In the genomic region with DNA sequence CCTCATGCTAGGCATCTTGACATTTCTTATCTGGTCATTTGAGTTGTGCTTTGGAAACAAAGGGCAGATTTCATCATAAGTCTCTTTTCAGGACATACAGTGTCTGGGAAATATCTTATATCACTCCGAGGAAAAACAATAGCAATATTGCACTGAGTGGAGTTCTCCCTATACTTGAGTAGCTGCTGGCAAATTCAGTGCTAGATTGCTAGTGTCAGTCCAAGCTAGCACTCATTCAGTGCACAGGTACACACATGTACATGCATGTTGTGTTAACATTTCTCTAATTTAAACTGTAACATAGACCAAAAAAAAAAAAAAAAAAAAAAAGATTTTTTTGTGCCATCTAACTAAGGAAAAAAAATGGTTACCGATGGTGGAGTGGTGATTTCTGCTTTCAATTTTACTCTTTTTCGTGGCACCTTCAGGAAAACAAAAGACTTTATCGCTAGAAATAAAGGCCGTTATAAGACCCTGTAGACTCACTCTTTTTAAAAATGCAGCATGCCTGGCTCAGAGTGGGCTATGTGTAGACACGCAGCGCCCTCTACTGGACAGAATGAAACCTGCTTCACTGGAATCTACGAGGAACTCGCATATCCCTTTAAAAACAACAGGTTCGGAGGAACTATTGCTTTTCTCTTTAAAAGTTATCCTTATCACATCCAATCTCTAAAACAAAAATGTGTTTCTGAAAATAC, we compare ENCODE assay signal across 8 mouse cellular contexts.
DNase-seq lines count a peak whose midpoint lies in the region; ATAC-seq and TF ChIP-seq lines count a peak whose summit lies in the region.

No protein-coding gene starts in this region.

- intact Hi-C loops in left cerebral cortex, postnatal 25 days (cut with DNase I): loop anchor here (2.0 to 5.0 kb wide), 3 partner anchors 75 to 1289 kb away; no protein-coding TSS in a partner anchor

- no peaks in the 10 kb centered on the region for H3K36me3 ChIP-seq in intestine, embryonic 16.5 days (ENCODE audit: control insufficient read depth, insufficient read depth, low read length)
- no peaks in the 10 kb centered on the region for H3K36me3 ChIP-seq in small intestine, adult 2 months (ENCODE audit: control insufficient read depth, insufficient read depth, low read length)

- 19% methylated on average over 10 of the region's 10 CpGs for WGBS in intestine, embryonic 16.5 days
- WGBS in small intestine, adult 2 months: 16% methylated on average over 10 of the region's 10 CpGs

- no peaks in the 10 kb centered on the region for H3K27me3 ChIP-seq in intestine, embryonic 16.5 days (replicated peaks; ENCODE audit: control insufficient read depth, insufficient read depth, low read length)
- H3K27me3 ChIP-seq in small intestine, adult 2 months (ENCODE audit: control insufficient read depth, insufficient read depth, low read length): no peaks in the 10 kb centered on the region; the same call in 1 of the 2 replicates

- peak; percentile 89 for ATAC-seq in intestine, embryonic 16.5 days

- H3K9me3 ChIP-seq in intestine, embryonic 16.5 days (ENCODE audit: control insufficient read depth, low read length): no peaks in the 10 kb centered on the region

- peak overlapping the region; percentile 47 for H3K9ac ChIP-seq in intestine, embryonic 16.5 days (ENCODE audit: low read depth, low read length)

- no peak for TF ChIP-seq POLR2A in small intestine, adult 2 months (IDR thresholded peaks at IDR 0.05; ENCODE audit: low read depth, low read length)

- H3K4me2 ChIP-seq in intestine, embryonic 16.5 days (ENCODE audit: low read depth, low read length): peak overlapping the region; percentile 56

- DNase-seq in adrenal gland, adult 8-10 months: peak; percentile 62
- DNase-seq in embryo, embryonic 11 days: peak; percentile 91
- DNase-seq in gastrocnemius, postnatal 4 days (ENCODE audit: low spot score in 2 of 2): peak; percentile 72 to 80
- peak; percentile 88 to 92 for DNase-seq in left cerebral cortex, postnatal 25 days (ENCODE audit: low spot score in 2 of 2)
- peak; percentile 91 for DNase-seq in mesoderm, embryonic 11.5 days (ENCODE audit: low read depth, low spot score)
- no peak for DNase-seq in Muller cell, postnatal 12 days (ENCODE audit: inconsistent ontology term)

- H3K4me3 ChIP-seq in intestine, embryonic 16.5 days (ENCODE audit: low read length): peak overlapping the region; percentile 46
- peak overlapping the region; percentile 40 for H3K4me3 ChIP-seq in small intestine, adult 2 months (ENCODE audit: low read depth, low read length)

- H3K4me1 ChIP-seq in intestine, embryonic 16.5 days (ENCODE audit: control insufficient read depth, insufficient read depth, low read length): no peaks in the 10 kb centered on the region
- no peaks in the 10 kb centered on the region; the same call in 1 of the 2 replicates for H3K4me1 ChIP-seq in small intestine, adult 2 months (ENCODE audit: control insufficient read depth, insufficient read depth, insufficient read length, low read length)

- TF ChIP-seq CTCF in small intestine, adult 2 months (IDR thresholded peaks at IDR 0.05; ENCODE audit: extremely low read depth, insufficient read length, insufficient replicate concordance, low read depth, low read length): peak; percentile 88; the same call in 1 of the 2 replicates

- no peak overlapping the region for H3K27ac ChIP-seq in intestine, embryonic 16.5 days (ENCODE audit: low read length)
- no peak overlapping the region for H3K27ac ChIP-seq in small intestine, adult 2 months (ENCODE audit: insufficient read depth, low read depth, low read length)
